Mouse (Mus musculus) lung, adult 10 weeks (tissue): ENCODE data around the gene H2-M11. TPM values are rescaled to one million over a fixed set of nuclear protein-coding genes. Genes with fewer than 3 reads are reported as not detected.

Experiments
- polyA plus RNA-seq: library from polyadenylated mRNA; stranded (reverse); fragments of 350-450 nt; fragmentation: Illumina TruSeq; extraction: RNeasy Lipid Tissue Mini Kit (QIAGEN cat#74804); gene quantifications from one replicate; pipeline ENCODE4 v1.2.3, GENCODE M21; 2014; ENCODE audit warnings: low read depth, low replicate concordance; ENCODE audit not compliant: insufficient read depth

Gene H2-M11
- not detected for polyA plus RNA-seq

GRCm38 (mm10) chr17:36546775-36547174, at the start of gene H2-M11:
TSS of gene H2-M11 (plus strand) at chr17:36547075.

Other genes starting within 250 kb of the H2-M11 start
- not detected for gene H2-M10.1, start 220.9 kb upstream of the H2-M11 start, polyA plus RNA-seq
- gene H2-M10.3, start 178.7 kb upstream of the H2-M11 start, polyA plus RNA-seq = not detected
- not detected for gene H2-M10.4, start 84.7 kb upstream of the H2-M11 start, polyA plus RNA-seq
- 0.73 TPM for gene H2-M9, start 95.6 kb downstream of the H2-M11 start, polyA plus RNA-seq
- gene H2-M1, start 125.1 kb downstream of the H2-M11 start, polyA plus RNA-seq = not detected
- not detected for gene H2-M10.5, start 225.8 kb downstream of the H2-M11 start, polyA plus RNA-seq